Mouse (Mus musculus) embryo, embryonic 9.5 days (tissue): Measurements from ENCODE around the gene Rxrb.
"Not testable (repeated sequence)": the region's sequence is repeated elsewhere in the genome, so short reads cannot be mapped to it uniquely, and the experiment has no call there.

Source experiments
- DNase-seq: peaks from one replicate; pipeline ENCODE4 v3.0.0-alpha.2; 2017; ENCODE audit errors: extremely low spot score

Gene Rxrb

GRCm38 (mm10) chr17:34031465-34032173 lies at the start of gene Rxrb, which contains the start of gene Slc39a7:
Gene Rxrb (plus strand): TSS chr17:34031812.
Gene Slc39a7 (minus strand): TSS chr17:34031682.
- DNase-seq, result peak; percentile 100

GRCm38 (mm10) chr17:33982136-33982535 lies 49.5 kb upstream of the Rxrb start:
- peak; percentile 62 for DNase-seq

GRCm38 (mm10) chr17:33991788-33992664 lies 39.6 kb upstream of the Rxrb start:
- peak; percentile 72 for DNase-seq

- no peak for DNase-seq
These were observed 36.7 kb upstream of the Rxrb start for GRCm38 (mm10) chr17:33994959-33995358.

GRCm38 (mm10) chr17:33995651-33996050 lies 36.0 kb upstream of the Rxrb start:
- no peak for DNase-seq

- DNase-seq, result not testable (repeated sequence)
These were observed 34.6 kb upstream of the Rxrb start for GRCm38 (mm10) chr17:33997025-33997424.

GRCm38 (mm10) chr17:33998697-33999096 lies 32.9 kb upstream of the Rxrb start:
- DNase-seq, result not testable (repeated sequence)

GRCm38 (mm10) chr17:33999341-34000149 lies 32.1 kb upstream of the Rxrb start:
- DNase-seq, result no peak

GRCm38 (mm10) chr17:34000150-34000537 lies 31.5 kb upstream of the Rxrb start, which contains the start of gene H2-K1:
Gene H2-K1 (minus strand): TSS chr17:34000347.
- peak; percentile 68 for DNase-seq

- not testable (repeated sequence) for DNase-seq
These were observed 30.8 kb upstream of the Rxrb start for GRCm38 (mm10) chr17:34000796-34001195.

GRCm38 (mm10) chr17:34003426-34003825 lies 28.2 kb upstream of the Rxrb start:
- DNase-seq, result peak; percentile 62

- no peak for DNase-seq
These were observed 25.0 kb upstream of the Rxrb start for GRCm38 (mm10) chr17:34006570-34006969.

GRCm38 (mm10) chr17:34010156-34010555 lies 21.5 kb upstream of the Rxrb start:
- no peak for DNase-seq

- no peak for DNase-seq
These were observed 18.2 kb upstream of the Rxrb start for GRCm38 (mm10) chr17:34013436-34013835.

GRCm38 (mm10) chr17:34021539-34022413 lies 9.8 kb upstream of the Rxrb start:
- DNase-seq, result no peak

GRCm38 (mm10) chr17:34022414-34022783 lies 9.2 kb upstream of the Rxrb start:
- no peak for DNase-seq

- no peak for DNase-seq
These were observed 8.6 kb upstream of the Rxrb start for GRCm38 (mm10) chr17:34022987-34023386.

- DNase-seq, result no peak
These were observed 7.9 kb upstream of the Rxrb start for GRCm38 (mm10) chr17:34023678-34024077.

GRCm38 (mm10) chr17:34024317-34024821 lies 7.2 kb upstream of the Rxrb start, which contains the start of gene Ring1:
Gene Ring1 (minus strand): TSS chr17:34024680.
- peak; percentile 94 for DNase-seq
